Mouse (Mus musculus) liver, embryonic 15.5 days (tissue): ENCODE measurements around the gene Lrrc61. TPM values are rescaled to one million over a fixed set of nuclear protein-coding genes. Genes with fewer than 3 reads are reported as not detected.

Experiments used
- ATAC-seq: fragments of 200-750 bp; cut with Nextera tagmentation; 2 replicates; pipeline ENCODE4 v1.8.0; 2017; ENCODE audit warnings: moderate number of reproducible peaks, mild to moderate bottlenecking, moderate library complexity; ENCODE audit not compliant: insufficient read depth
- H3K27ac ChIP-seq: fragments of 300-500 bp; sonication (generic); replicated peaks from 2 replicates; pipeline ENCODE4 v1.5.1; 2015; ENCODE audit warnings: mild to moderate bottlenecking, inconsistent platforms
- H3K27me3 ChIP-seq: fragments of 300-500 bp; sonication (generic); 2 replicates; pipeline ENCODE4 v1.6.1; 2015; ENCODE audit warnings: mild to moderate bottlenecking, inconsistent platforms
- H3K36me3 ChIP-seq: fragments of 300-500 bp; sonication (generic); replicated peaks from 2 replicates; pipeline ENCODE4 v1.6.1; 2015; ENCODE audit warnings: moderate library complexity, mild to moderate bottlenecking, inconsistent platforms
- H3K4me1 ChIP-seq: fragments of 300-500 bp; sonication (generic); replicated peaks from 2 replicates; pipeline ENCODE4 v1.6.1; 2015; ENCODE audit warnings: inconsistent platforms
- H3K4me2 ChIP-seq: fragments of 300-500 bp; sonication (generic); 2 replicates; pipeline ENCODE4 v1.6.1; 2015; ENCODE audit warnings: moderate library complexity, mild to moderate bottlenecking, inconsistent platforms
- H3K4me3 ChIP-seq: fragments of 300-500 bp; sonication (generic); replicated peaks from 2 replicates; pipeline ENCODE4 v1.5.1; 2015; ENCODE audit warnings: mild to moderate bottlenecking, inconsistent platforms
- H3K9ac ChIP-seq: fragments of 300-500 bp; sonication (generic); 2 replicates; pipeline ENCODE4 v1.6.1; 2015; ENCODE audit warnings: moderate library complexity, mild to moderate bottlenecking, inconsistent platforms
- H3K9me3 ChIP-seq: fragments of 300-500 bp; sonication (generic); replicated peaks from 2 replicates; pipeline ENCODE4 v1.6.1; 2016; ENCODE audit warnings: inconsistent platforms
- WGBS: fragments of 180-500 bp; shearing (Covaris S2); methylation state at CpG from one replicate; pipeline ENCODE4 v1.1.7; 2015; ENCODE audit warnings: mixed read lengths; ENCODE audit not compliant: insufficient replicate concordance; 5-methylcytosine and 5-hydroxymethylcytosine counted together
- polyA plus RNA-seq: library from polyadenylated mRNA; unstranded; fragments of >200 nt; fragmentation: Nextera tagmentation; extraction: Ambion mirVana; gene quantifications from 2 replicates; pipeline ENCODE4 v1.2.1, GENCODE M21; 2015

The Lrrc61 gene
- polyA plus RNA-seq, 1 experiment from 2014 or later, result 2.0 TPM

DNA sequence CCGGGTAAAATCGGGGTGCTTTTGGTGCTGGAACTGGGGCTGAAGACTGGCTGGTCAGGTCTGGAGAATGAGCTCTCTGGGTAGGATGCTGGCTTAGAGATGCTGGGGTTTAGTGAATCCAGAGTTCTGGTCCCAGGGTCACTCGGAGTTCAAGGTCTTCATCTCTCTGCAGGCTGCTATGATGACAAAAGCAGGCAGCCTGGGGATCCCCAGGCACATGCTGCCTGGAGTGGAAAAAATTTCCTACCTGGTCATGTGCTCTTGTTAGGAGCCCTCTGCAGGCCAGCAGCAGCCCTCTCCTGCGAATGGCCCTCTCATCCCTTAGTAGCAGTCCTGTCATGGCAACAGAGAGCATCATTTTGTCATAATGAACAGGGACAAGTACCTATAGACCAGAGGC is 58.9 kb downstream of the Lrrc61 start:
- no peaks in the 10 kb centered on the region for H3K27me3 ChIP-seq
- no peak for ATAC-seq
- 65% methylated on average over 4 of the region's 4 CpGs for WGBS

DNA sequence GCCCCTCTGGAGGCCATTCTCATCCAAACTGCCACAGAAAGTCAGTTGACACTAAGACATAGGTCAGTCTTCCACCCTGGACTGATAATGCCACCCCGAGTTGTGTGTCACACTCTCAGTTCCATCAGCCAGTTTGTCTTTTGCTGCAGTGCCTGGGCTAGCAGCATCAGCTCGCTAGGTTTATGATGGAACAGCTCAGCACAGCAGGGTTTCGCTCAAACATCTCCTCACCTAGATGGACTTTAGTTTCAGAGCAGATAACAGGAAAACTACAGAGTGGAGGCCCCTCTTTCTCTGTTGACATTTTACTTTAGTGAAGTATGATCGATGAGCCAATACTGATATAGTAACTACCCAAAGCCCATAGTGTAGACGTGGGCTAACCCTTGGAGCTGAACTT is 60.2 kb downstream of the Lrrc61 start:
- no peak overlapping the region for H3K4me3 ChIP-seq
- no peak overlapping the region for H3K9ac ChIP-seq
- no peaks in the 10 kb centered on the region for H3K4me1 ChIP-seq
- WGBS, result 66% methylated on average over 5 of the region's 5 CpGs
- H3K27me3 ChIP-seq, result no peaks in the 10 kb centered on the region
- no peak overlapping the region for H3K4me2 ChIP-seq
- no peaks in the 10 kb centered on the region for H3K9me3 ChIP-seq
- H3K36me3 ChIP-seq, result peaks cover 6% of the 10 kb centered on the region
- no peak overlapping the region for H3K27ac ChIP-seq
- peak; percentile 22; the same call in 1 of the 2 replicates for ATAC-seq

More for the DNA sequence above, 58.9 kb downstream of the Lrrc61 start:
- Histone ChIP-seq H3K36me3 (no peaks in the 10 kb centered on the region), H3K9ac (no peak overlapping the region), H3K27ac (no peak overlapping the region), H3K4me3 (no peak overlapping the region), H3K9me3 (no peaks in the 10 kb centered on the region), H3K4me1 (peaks cover 3% of the 10 kb centered on the region; the same call in 1 of the 2 replicates), H3K4me2 (no peak overlapping the region)

DNA sequence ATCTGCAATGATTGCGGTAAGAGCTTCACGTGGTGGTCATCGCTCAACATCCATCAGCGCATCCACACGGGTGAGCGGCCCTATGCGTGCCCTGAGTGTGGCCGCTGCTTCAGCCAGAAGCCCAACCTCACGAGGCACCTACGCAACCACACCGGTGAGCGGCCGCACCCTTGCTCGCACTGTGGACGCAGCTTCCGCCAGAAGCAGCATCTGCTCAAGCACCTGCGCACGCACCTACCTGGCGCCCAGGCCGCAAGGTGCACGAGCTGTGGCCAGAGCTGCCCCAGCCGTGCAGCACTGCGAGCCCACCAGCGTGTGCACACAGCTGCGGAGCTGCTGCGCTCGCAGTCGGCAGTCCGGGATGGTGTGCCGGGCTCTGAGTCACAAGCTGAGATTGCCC is 65.4 kb downstream of the Lrrc61 start:
- H3K27me3 ChIP-seq, result 0 out of 2 replicates have a peak, but pooled peaks cover under 1% of the 10 kb centered on the region
- H3K9me3 ChIP-seq, result no peaks in the 10 kb centered on the region
- WGBS, result 89% methylated on average over 30 of the region's 30 CpGs
- H3K4me1 ChIP-seq, result no peaks in the 10 kb centered on the region
- no peak overlapping the region for H3K4me2 ChIP-seq
- H3K36me3 ChIP-seq, result peaks cover 16% of the 10 kb centered on the region
- H3K9ac ChIP-seq, result no peak overlapping the region
- no peak overlapping the region for H3K4me3 ChIP-seq
- H3K27ac ChIP-seq, result no peak overlapping the region
- ATAC-seq, result no peak

Other genes with a start within 250 kb of the Lrrc61 start
- gene Krba1, start 159.2 kb upstream of the Lrrc61 start, polyA plus RNA-seq, result 1.6 and 1.8 TPM in 2 replicates
- gene Zfp467, start 109.0 kb upstream of the Lrrc61 start, polyA plus RNA-seq, result 2.7 and 2.9 TPM in 2 replicates
- 0.03 TPM in 1 of 2 replicates, not detected in the other for gene Sspo, start 106.6 kb upstream of the Lrrc61 start, polyA plus RNA-seq
- gene Atp6v0e2, start 17.2 kb upstream of the Lrrc61 start, polyA plus RNA-seq, result 1.2 and 1.3 TPM in 2 replicates
- gene Rarres2, start 18.0 kb downstream of the Lrrc61 start, polyA plus RNA-seq, result 34.4 and 43.9 TPM in 2 replicates
- gene Gm45021, start 34.8 kb downstream of the Lrrc61 start, polyA plus RNA-seq, result not detected in 2 replicates
- 9.9 and 12.4 TPM in 2 replicates for gene Repin1, start 39.1 kb downstream of the Lrrc61 start, polyA plus RNA-seq
- not detected in 2 replicates for gene Gm44965, start 39.1 kb downstream of the Lrrc61 start, polyA plus RNA-seq
- gene Zfp775, start 47.3 kb downstream of the Lrrc61 start, polyA plus RNA-seq, result 1.7 and 1.9 TPM in 2 replicates
- gene AI854703, start 72.0 kb downstream of the Lrrc61 start, polyA plus RNA-seq, result 0.18 and 0.24 TPM in 2 replicates
- 0.81 and 0.92 TPM in 2 replicates for gene Gimap8, start 92.4 kb downstream of the Lrrc61 start, polyA plus RNA-seq
- gene Gimap9, start 121.3 kb downstream of the Lrrc61 start, polyA plus RNA-seq, result 7.5 and 9.5 TPM in 2 replicates
- 10.3 and 10.8 TPM in 2 replicates for gene Gimap4, start 129.8 kb downstream of the Lrrc61 start, polyA plus RNA-seq
- 7.9 and 9.0 TPM in 2 replicates for gene Gimap6, start 153.4 kb downstream of the Lrrc61 start, polyA plus RNA-seq
- 0.97 TPM in 1 of 2 replicates, not detected in the other for gene Gm28053, start 163.8 kb downstream of the Lrrc61 start, polyA plus RNA-seq
- gene Gimap7, start 163.8 kb downstream of the Lrrc61 start, polyA plus RNA-seq, result 0.07 TPM in 1 of 2 replicates, not detected in the other
- gene Gimap1, start 184.3 kb downstream of the Lrrc61 start, polyA plus RNA-seq, result 5.4 and 6.8 TPM in 2 replicates
- gene Gimap5, start 191.4 kb downstream of the Lrrc61 start, polyA plus RNA-seq, result 2.7 and 3.1 TPM in 2 replicates
- 0.05 and 0.30 TPM in 2 replicates for gene Gimap3, start 216.1 kb downstream of the Lrrc61 start, polyA plus RNA-seq